Mouse (Mus musculus) limb, embryonic 14.5 days (tissue): ENCODE measurements around the gene Rab11fip3. TPM values are rescaled to one million over a fixed set of nuclear protein-coding genes. Genes with fewer than 3 reads are reported as not detected.
A peak's percentile ranks its signal among the peaks of the same experiment; 100 is the strongest.

ENCODE experiments used
- ATAC-seq: fragments of 200-750 bp; cut with Nextera tagmentation; 2 replicates; pipeline ENCODE4 v1.8.0; 2017; ENCODE audit warnings: low read depth, moderate number of reproducible peaks, moderate TSS enrichment; ENCODE audit not compliant: low FRiP score
- DNase-seq: peaks from one replicate; pipeline ENCODE4 v3.0.0-alpha.2; 2015; ENCODE audit warnings: low spot score
- H3K27ac ChIP-seq: fragments of 300-500 bp; sonication (generic); replicated peaks from 2 replicates; pipeline ENCODE4 v1.5.1; 2014; ENCODE audit warnings: low read depth, mild to moderate bottlenecking, low read length, moderate library complexity, mixed read lengths
- H3K27me3 ChIP-seq: fragments of 300-500 bp; sonication (generic); 2 replicates; pipeline ENCODE4 v1.6.1; 2014; ENCODE audit warnings: low read length, mixed read lengths; ENCODE audit not compliant: control insufficient read depth, insufficient read depth
- H3K36me3 ChIP-seq: fragments of 300-500 bp; sonication (generic); 2 replicates; pipeline ENCODE4 v1.6.1; 2014; ENCODE audit warnings: mild to moderate bottlenecking, low read length, moderate library complexity, mixed read lengths; ENCODE audit not compliant: control insufficient read depth, insufficient read depth
- H3K4me1 ChIP-seq: fragments of 300-500 bp; sonication (generic); 2 replicates; pipeline ENCODE4 v1.6.1; 2014; ENCODE audit warnings: antibody characterized with exemption, low read length, mixed read lengths; ENCODE audit not compliant: control insufficient read depth, insufficient read depth
- H3K4me2 ChIP-seq: fragments of 300-500 bp; sonication (generic); replicated peaks from 2 replicates; pipeline ENCODE4 v1.6.1; 2014; ENCODE audit warnings: low read depth, mild to moderate bottlenecking, low read length, moderate library complexity; ENCODE audit not compliant: severe bottlenecking
- H3K4me3 ChIP-seq: fragments of 300-500 bp; sonication (generic); replicated peaks from 2 replicates; pipeline ENCODE4 v1.5.1; 2014; ENCODE audit warnings: low read length
- H3K9ac ChIP-seq: fragments of 300-500 bp; sonication (generic); 2 replicates; pipeline ENCODE4 v1.6.1; 2014; ENCODE audit warnings: mild to moderate bottlenecking, low read depth, low read length, moderate library complexity; ENCODE audit not compliant: severe bottlenecking
- H3K9me3 ChIP-seq: fragments of 300-500 bp; sonication (generic); 2 replicates; pipeline ENCODE4 v1.6.1; 2016; ENCODE audit warnings: low read length; ENCODE audit not compliant: control insufficient read depth
- POLR2A ChIP-seq: fragments of 200-500 bp; IDR thresholded peaks from 2 replicates; pipeline ENCODE4 v1.8.0; 2012; ENCODE audit warnings: inconsistent platforms, mild to moderate bottlenecking, moderate library complexity, borderline replicate concordance; ENCODE audit not compliant: insufficient read depth, insufficient read length; ENCODE audit errors: extremely low read depth
- WGBS: fragments of 180-500 bp; shearing (Covaris S2); extraction: QIAGEN DNeasy Blood & Tissue Kit; methylation state at CpG from one replicate; pipeline ENCODE4 v1.1.7; 2014; 5-methylcytosine and 5-hydroxymethylcytosine counted together
- polyA plus RNA-seq, 2 experiments: library from polyadenylated mRNA; depleted of rRNA in 1 of 2; stranded (reverse) in 1 of 2; unstranded in 1 of 2; fragments of >200 nt; fragmentation: Nextera tagmentation in 1 of 2; extraction: Ambion mirVana in 1 of 2; gene quantifications; 2 replicates each; pipeline versions ENCODE4 v1.2.1 to v1.2.3; 2012 to 2014

Rab11fip3 gene
- polyA plus RNA-seq, 2 experiments: 17.8 to 39.0 TPM

DNA sequence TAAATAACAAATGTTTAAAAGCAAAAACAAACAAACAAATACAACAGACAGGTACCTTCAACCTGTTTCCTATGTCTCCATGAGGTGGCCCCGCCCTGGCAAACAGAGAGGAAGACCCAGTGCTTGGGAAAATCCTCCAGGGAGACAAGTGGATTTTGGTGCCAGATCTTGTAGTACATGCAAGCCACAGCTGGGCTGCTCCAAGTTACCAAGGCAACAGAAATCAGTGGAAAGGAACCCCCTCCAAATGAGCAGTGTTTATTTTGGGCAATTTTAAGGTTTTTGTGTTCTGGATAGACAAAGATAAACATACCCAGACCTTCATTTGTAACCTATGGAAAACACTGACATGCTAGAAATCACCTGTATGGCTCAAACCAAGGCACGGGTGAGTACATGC is 9.5 kb upstream of the Rab11fip3 start:
- no peak for TF ChIP-seq POLR2A
- Histone ChIP-seq H3K4me2 (no peak overlapping the region), H3K27me3 (no peaks in the 10 kb centered on the region), H3K4me3 (no peak overlapping the region), H3K9me3 (no peaks in the 10 kb centered on the region), H3K9ac (no peak overlapping the region), H3K36me3 (peaks cover 5% of the 10 kb centered on the region; the same call in 1 of the 2 replicates), H3K27ac (no peak overlapping the region), H3K4me1 (no peaks in the 10 kb centered on the region)
- no peak for ATAC-seq
- DNase-seq: no peak
- WGBS: 87% methylated on average over 2 of the region's 2 CpGs

DNA sequence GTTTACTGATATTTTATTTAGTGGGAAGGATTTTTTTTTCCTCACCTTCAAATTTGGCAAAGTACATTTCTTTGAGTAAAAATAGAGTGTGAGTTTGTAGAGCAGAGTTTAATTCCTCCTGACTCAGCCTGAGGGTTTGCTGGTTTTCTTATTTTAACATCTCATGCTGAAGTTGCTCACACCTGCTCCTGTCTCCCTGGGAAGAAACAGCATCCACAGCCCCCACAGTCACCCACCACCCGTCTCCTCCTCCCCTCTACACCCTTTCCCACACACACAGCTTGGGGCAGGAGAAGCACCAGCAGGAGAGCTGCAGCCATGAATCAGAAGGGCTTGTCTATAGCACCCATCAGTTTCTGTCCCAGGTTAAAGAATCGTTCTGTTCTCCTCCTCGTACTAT is 5.9 kb upstream of the Rab11fip3 start:
- Histone ChIP-seq H3K9me3 (no peaks in the 10 kb centered on the region), H3K9ac (no peak overlapping the region), H3K4me2 (no peak overlapping the region), H3K4me3 (no peak overlapping the region), H3K27ac (no peak overlapping the region), H3K27me3 (no peaks in the 10 kb centered on the region), H3K4me1 (no peaks in the 10 kb centered on the region), H3K36me3 (no peaks in the 10 kb centered on the region)
- DNase-seq (no peak), ATAC-seq (no peak)
- WGBS: 63% methylated on average over 3 of the region's 3 CpGs
- no peak for TF ChIP-seq POLR2A

DNA sequence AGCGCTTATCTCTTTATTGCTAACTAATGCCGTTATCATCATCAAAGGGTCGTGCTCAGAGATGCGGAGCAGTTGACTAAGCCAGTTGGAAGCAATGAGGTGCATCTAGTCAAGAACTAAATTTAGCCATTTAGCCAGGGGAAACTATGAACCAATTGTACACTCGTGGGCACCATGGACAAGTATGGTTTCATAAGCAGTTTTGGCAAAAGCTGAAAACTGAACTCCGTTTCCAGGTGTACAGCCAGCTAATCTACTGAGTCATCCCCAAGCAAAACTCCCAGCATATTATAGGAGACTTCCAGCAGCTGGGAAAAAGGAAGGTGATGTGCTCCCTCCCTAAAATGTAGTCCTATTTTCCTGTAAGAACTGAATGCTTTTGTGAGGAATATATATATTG is 781 bp upstream of the Rab11fip3 start:
- TF ChIP-seq POLR2A: no peak
- H3K27ac ChIP-seq: no peak overlapping the region
- H3K9ac ChIP-seq: no peak overlapping the region
- peaks cover 25% of the 10 kb centered on the region for H3K4me1 ChIP-seq
- H3K27me3 ChIP-seq: no peaks in the 10 kb centered on the region
- H3K4me2 ChIP-seq: peak overlapping the region; percentile 100
- H3K4me3 ChIP-seq: peak overlapping the region; percentile 75; the same call in 1 of the 2 replicates
- DNase-seq: no peak
- no peak for ATAC-seq
- H3K36me3 ChIP-seq: peaks cover 6% of the 10 kb centered on the region; the same call in 1 of the 2 replicates
- WGBS: 28% methylated on average over 6 of the region's 6 CpGs
- H3K9me3 ChIP-seq: no peaks in the 10 kb centered on the region

DNA sequence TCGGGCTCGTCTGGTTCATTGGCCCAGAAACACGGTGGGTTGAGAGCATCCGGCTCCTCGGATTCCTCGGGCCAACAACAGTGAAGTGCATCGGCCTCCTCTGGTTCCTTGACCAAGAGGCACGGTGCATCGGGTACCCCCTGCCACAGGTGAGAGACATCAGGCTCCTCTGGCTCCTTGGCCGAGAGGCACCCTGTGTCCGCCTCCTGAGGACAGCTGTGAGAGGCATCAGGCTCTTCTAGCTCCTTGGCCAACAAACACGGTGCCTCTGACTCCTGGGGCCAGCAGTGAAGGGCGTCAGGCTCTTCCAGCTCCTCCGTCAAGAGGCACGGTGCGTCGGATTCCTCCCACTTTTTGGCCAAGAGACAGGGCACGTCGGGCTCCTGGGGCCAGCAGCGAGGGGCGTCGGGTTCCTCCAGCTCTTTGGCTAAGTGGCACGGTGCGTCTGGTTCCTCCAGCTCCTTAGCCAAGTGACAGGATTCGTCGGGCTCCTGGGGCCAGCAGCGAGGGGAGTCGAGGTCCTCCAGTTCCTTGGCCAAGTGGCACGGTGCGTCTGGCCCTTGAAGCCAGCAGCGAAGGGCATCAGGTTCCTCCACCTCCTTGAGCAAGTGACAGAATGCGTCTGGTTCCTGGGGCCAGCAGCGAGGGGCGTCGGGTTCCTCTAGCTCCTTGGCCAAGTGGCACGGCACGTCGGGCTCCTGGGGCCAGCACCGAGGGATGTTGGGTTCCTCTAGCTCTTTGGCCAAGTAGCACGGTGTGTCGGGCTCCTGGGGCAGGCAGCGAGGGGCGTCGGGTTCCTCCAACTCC is 1.1 kb downstream of the Rab11fip3 start:
- ATAC-seq: no peak
- no peak for TF ChIP-seq POLR2A
- H3K36me3 ChIP-seq: peaks cover 17% of the 10 kb centered on the region
- H3K9ac ChIP-seq: peak overlapping the region; percentile 82
- no peak overlapping the region for H3K27ac ChIP-seq
- WGBS: under 1% methylated on average over 43 of the region's 44 CpGs
- H3K4me3 ChIP-seq: peak overlapping the region; percentile 75
- H3K4me2 ChIP-seq: peak overlapping the region; percentile 100
- DNase-seq: no peak
- no peaks in the 10 kb centered on the region for H3K9me3 ChIP-seq
- no peaks in the 10 kb centered on the region for H3K27me3 ChIP-seq
- H3K4me1 ChIP-seq: peaks cover 25% of the 10 kb centered on the region

DNA sequence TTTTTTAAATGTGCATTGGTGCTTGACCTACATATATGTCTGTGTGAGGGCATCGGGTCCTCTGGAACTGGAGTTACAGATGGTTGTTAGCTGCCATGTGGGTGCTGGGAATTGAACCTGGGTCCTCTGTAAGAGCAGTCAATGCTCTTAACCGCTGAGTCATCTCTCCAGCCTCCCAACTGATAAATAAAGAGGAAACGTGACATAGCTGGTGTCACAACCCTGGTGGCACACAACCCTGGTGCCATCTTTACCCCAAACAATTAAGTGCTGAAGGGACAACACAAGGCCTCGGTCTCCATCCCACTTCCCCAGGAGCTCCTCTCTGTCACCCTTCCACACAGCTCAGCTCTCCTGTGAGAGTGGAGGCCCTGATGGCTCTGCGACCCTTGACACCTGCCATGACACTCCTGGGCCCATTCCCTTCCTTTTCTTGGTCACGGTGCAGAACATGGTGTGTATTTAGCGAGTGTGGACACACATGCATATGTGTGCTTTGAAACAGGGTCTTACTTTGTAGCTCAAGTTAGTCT is 2.8 kb downstream of the Rab11fip3 start:
- WGBS: 92% methylated on average over 7 of the region's 7 CpGs
- peaks cover 25% of the 10 kb centered on the region for H3K4me1 ChIP-seq
- H3K27me3 ChIP-seq: no peaks in the 10 kb centered on the region

More for the DNA sequence above, 2.8 kb downstream of the Rab11fip3 start:
- H3K4me2 ChIP-seq: peak overlapping the region; percentile 100
- H3K36me3 ChIP-seq: peaks cover 24% of the 10 kb centered on the region
- no peak for DNase-seq
- ATAC-seq: no peak
- peak overlapping the region; percentile 75 for H3K4me3 ChIP-seq
- H3K27ac ChIP-seq: no peak overlapping the region
- H3K9ac ChIP-seq: peak overlapping the region; percentile 82; the same call in 1 of the 2 replicates
- H3K9me3 ChIP-seq: no peaks in the 10 kb centered on the region
- no peak for TF ChIP-seq POLR2A
